Mouse (Mus musculus) thymus, postnatal 0 days (tissue): Measurements from ENCODE around the gene Wdr49. TPM values are rescaled to one million over a fixed set of nuclear protein-coding genes. Genes with fewer than 3 reads are reported as not detected.

Source experiments
- DNase-seq: peaks from one replicate; pipeline ENCODE4 v3.0.0-alpha.2; 2015; ENCODE audit warnings: low spot score
- polyA plus RNA-seq: library from polyadenylated mRNA; unstranded; fragments of >200 nt; fragmentation: Nextera tagmentation; extraction: Ambion mirVana; gene quantifications from 2 replicates; pipeline ENCODE4 v1.2.1, GENCODE M21; 2015

The Wdr49 gene
- 0.08 TPM in 1 of 2 replicates, not detected in the other for polyA plus RNA-seq

DNA sequence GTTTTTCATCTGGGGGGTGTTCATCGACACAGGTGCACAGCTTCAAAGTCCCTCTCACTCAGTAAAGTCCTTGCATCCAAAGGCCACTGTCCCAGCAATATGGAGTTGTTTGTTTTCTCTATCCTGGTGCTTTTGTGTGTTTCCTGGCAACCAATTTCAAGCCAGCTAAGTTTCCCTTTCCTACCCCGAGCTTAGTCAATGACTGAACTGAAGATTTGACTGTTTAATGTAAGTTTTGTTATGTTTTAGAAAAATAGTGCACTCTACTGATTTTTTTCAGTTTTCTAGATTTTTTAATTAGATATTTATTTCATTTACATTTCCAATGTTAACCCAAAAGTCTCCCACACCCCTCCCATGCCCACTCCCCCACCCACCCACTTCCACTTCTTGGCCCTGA lies at the start of gene Wdr49:
Gene Wdr49, minus strand, starts transcription at position 101 of the 400 bp plus-strand sequence.
- no peak for DNase-seq

- no peak for DNase-seq
Observed at GRCm38 (mm10) chr3:75531074-75531473, 49.1 kb upstream of the Wdr49 start.

DNA sequence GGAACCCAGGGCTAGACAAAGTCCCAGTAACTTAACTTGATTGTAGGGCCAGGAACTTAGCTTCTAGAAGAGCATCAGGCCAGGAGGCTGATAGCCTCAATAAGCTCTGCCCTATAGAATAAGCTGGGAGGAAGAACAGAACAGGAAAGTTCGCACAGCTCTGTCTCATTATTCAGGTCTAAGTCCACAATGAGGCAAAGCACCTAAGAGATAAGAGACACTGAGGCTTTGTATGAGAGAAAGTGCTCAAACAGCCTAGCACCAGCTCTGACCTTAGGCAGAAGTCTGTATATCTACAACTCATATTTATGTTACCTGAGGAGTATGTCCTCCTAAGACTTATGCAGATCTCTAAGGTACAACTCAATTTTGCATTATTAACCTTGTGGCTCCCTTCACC lies 40.6 kb upstream of the Wdr49 start:
- no peak for DNase-seq

GRCm38 (mm10) chr3:75521314-75521713 lies 39.4 kb upstream of the Wdr49 start:
- no peak for DNase-seq

DNA sequence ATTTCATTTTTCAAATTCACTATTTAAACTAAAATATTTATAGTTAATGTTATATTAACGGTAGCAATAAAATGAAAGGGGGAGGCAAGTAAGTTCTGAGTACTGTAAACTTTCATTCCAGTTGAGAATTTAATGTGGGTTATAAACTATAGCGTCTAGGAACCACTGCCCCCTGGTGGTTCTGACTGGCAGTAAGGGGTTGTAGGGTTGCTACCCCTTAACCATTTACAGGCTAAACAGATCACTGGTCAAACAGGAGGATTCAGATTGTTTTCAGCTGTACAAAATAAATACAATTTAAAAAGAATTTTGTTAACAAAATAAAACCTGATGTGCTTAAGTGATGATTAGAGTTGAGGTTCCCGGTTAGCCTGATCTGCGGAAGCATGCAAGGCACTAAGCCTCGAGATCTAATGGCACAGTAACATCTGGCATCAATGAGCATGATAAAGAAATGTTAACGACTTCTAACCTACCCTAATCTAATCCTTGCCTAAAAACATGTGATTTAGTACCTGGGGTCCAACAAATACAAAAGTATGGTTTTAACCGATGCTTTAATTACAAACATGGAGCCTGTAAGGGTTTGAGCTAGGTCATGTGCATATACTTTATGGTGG lies 35.8 kb upstream of the Wdr49 start:
- DNase-seq: peak; percentile 58

GRCm38 (mm10) chr3:75498961-75499960 lies 17.3 kb upstream of the Wdr49 start:
- DNase-seq: peak; percentile 6

GRCm38 (mm10) chr3:75492913-75493312 lies 11.0 kb upstream of the Wdr49 start:
- DNase-seq: no peak

- no peak for DNase-seq
Observed at GRCm38 (mm10) chr3:75475106-75475505, 6.8 kb downstream of the Wdr49 start.

DNA sequence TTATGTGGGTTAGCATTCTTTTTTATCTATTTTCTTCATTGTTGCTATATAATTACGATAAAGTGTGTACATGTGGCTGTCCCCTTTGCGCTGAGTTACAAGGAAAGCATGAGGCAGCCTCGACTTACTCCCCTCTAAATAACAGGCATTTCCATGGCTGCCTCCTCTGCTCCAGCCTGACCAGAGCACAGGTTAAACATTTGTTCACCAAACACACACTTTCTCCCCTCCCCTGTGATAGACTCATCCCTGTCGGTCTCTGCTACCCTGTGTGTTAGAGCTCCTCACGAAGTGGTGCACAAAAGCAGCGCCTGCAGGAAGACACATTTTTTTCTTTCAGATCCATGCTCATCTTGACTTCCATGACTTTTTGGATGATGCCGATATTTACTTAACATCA lies 7.3 kb downstream of the Wdr49 start:
- DNase-seq: no peak

DNA sequence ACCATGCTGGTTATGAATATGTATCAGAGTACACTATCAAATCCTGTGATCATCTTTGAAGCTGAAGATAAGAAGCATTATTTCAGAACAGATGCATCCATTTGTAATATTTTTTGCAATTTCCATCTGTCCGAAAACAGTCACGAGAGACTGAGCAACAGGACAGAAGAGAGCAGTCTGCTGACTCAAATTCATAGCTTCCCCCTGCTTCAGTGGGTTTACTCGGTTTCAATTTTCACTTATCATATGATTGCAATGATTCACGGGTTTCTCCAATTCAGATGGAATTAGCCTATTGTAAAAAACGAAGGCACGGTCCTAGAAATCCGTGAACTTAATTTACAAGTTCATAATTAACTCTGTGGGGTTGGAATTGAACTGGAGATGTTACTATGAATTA lies 13.8 kb downstream of the Wdr49 start:
- no peak for DNase-seq

DNA sequence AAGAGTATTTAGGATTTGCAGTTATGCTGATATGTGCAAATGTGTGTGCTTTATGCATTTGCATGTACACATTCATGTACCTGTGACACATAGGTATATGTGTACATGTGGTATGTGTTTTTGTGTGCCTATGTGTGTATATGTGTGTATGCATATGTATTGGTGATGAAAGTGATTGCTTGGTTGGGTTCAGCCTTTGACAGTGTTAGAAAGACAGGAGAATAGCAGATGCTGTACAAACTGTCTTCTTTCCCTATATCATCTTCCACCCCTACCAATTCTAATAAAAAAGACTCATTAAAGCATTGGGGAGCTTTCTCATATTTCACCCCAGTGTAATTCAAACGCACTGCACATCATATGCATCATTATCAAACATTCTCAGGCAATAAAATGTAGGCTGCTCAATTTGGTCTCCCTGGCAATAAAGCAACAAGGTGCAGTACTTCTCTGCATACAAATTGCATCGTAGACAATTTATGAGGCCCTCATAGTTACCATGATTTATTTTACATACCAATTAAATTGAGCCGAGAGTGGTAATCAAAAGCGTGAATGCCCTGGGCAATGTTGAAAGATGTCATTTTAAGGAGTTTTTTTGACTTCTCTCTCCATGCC lies 51.3 kb downstream of the Wdr49 start:
- no peak for DNase-seq

DNA sequence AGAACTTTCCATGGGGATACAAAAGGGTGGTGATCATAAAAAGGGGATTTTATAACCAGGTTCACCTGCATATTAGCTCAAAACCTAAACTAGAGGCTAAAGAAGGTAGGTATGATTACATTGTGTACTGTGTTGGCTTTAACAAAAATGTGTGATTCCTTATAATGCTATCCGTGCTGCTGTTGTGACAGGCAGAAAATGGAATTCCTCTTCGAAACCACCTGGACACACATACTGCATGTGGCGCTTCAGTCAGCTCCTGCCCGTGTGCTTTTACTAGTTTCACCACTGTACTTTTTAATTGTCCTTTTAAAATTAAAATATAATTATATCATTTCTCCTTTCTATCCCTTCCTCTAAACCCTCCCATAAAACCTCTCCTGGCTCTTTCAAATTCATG lies 86.0 kb downstream of the Wdr49 start:
- DNase-seq: no peak

DNA sequence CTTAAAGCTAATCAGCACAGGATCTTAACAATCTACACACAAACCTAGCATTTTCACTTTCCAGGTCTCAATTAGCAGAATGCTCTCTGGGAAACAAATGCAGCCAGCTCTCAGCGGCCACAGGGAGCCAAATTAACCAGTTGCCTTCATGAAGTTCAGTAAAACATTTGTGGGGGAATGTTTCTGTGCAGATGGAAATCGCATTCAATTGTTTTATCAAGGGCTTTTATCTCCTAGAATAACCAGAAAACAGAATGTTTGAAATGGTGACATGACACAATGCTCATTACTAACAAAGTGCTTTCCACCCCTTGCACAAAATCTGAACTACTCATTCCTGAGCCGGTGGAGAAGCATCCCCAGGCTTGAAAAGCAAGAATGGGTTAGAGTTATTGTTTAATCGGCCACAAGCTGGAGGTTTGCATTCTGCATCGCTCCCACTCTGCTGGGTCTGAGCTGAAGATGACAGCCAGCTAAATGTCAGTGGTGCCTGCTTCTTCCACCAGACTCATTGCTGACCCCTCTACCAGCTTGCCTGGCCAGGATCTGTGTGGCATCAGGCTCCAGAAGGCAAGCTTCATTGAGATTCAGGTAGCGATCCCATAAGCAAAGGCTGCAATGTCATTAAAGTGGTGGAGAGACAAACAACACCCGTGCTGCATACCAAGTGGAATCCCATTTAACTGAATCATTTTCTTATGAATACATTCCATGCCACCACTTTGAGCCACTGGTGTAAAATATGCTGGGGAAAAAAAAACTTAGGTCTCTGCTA lies 86.6 kb downstream of the Wdr49 start:
- DNase-seq: no peak

DNA sequence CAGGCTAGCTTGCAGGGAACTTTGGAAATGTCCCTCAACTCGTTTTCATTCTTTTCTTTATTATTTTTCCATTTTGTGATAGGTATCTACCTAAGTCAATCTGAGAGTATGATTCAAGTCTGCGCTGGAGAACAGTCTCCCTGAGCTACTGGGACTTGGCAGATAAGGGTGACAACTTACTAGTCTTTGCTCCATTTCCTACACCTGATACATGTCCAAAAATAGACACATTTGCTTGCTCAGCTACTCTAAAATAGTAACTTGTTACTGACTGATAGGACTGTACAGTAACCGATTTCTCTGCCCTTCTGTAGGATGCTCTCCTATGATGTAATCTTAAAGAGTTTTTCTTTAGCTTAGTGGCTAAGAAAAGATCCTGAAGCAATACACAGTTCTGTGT lies 87.5 kb downstream of the Wdr49 start:
- no peak for DNase-seq

GRCm38 (mm10) chr3:75381776-75382175 lies 100.2 kb downstream of the Wdr49 start:
- no peak for DNase-seq

- DNase-seq: no peak
Observed at GRCm38 (mm10) chr3:75353972-75354371, 128.0 kb downstream of the Wdr49 start.

DNA sequence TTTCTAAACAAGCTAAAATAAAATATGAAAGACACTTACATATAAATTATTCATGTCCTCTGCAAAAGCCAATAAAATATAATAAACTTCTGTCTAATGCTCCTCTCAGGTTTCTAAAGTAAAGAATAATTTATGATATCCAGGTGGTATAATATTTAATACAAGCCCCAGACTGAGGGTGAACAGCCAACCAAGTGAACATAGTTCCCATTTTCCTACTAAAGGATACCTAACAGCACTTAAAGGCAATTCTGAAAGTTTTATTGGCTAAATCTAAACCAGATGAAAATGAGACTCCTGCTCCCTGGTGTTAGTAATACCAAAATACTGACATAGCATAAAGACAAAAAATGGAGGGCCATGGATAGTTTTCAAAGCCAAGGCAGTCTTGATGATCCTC lies 144.8 kb downstream of the Wdr49 start:
- no peak for DNase-seq

DNA sequence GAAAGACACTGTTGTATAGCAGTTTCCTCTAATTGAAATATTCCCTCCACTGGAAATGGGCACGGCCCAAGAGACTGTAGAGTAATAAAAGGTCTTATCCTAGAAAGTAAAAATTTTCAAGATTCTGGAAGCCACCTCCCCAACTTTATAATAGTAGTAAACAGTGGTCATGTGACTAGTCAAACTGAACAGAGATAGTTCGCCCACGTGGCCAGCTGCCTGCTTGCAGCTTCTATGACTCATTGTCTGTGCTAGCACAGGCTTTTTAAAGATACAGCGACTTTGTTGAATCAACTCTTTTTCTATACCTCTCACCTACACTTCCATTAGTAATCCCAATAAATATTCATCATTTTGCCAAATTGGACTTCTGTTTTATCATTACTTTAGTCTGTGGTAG lies 161.0 kb downstream of the Wdr49 start:
- no peak for DNase-seq

DNA sequence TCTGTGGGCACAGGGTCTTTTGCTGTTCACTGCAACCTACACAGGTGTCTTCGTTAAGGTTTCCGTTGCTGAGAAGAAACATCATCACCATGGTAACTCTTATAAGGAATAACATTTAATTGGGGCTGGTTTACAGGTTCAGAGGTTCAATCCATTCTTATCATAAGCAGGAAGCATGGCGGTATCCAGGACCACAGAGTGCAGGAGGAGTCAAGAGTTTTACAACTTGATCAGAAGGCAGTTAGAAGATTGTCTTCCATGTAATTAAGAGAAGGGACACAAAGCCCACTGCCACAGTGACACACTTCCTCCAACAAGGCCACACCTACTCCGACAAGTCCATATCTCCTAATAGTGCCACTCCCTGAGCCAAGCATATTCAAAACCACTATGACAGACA lies 173.1 kb downstream of the Wdr49 start:
- no peak for DNase-seq

DNA sequence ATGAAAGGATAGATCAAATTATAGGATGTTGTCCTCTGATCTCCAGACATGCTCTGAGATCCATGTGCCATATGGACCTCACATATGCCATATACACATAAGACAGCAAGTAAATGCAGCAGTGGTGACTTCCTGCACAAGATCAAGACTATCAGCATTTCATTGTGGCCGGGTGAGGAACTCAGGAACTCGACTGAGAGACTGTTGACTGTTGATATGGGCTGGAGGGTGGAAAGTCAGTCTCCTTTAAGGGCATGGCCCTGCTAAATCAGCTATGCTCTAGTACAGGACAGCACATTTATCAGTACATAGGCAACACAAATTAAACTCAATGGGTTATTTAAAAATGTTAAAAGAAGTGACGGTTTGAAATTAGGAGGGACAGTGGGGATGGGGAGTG lies 173.7 kb downstream of the Wdr49 start:
- DNase-seq: no peak

GRCm38 (mm10) chr3:75305584-75305983 lies 176.4 kb downstream of the Wdr49 start:
- no peak for DNase-seq
